Mouse (Mus musculus) hindbrain, embryonic 11.5 days (tissue): ENCODE data around the gene Olfr13. TPM values are rescaled to one million over a fixed set of nuclear protein-coding genes. Genes with fewer than 3 reads are reported as not detected.
"Not testable (repeated sequence)": the region's sequence is repeated elsewhere in the genome, so short reads cannot be mapped to it uniquely, and the experiment has no call there.

ENCODE experiments used
- ATAC-seq: fragments of 200-750 bp; cut with Nextera tagmentation; 2 replicates; pipeline ENCODE4 v1.8.0; 2017; ENCODE audit warnings: mild to moderate bottlenecking, moderate TSS enrichment, moderate library complexity; ENCODE audit not compliant: low FRiP score
- DNase-seq: peaks from one replicate; pipeline ENCODE4 v3.0.0-alpha.2; 2015; ENCODE audit warnings: low spot score
- H3K27ac ChIP-seq: fragments of 300-500 bp; sonication (generic); 2 replicates; pipeline ENCODE4 v1.5.1; 2014; ENCODE audit warnings: mild to moderate bottlenecking, low read depth, low read length
- H3K27me3 ChIP-seq: fragments of 300-500 bp; sonication (generic); 2 replicates; pipeline ENCODE4 v1.6.1; 2014; ENCODE audit warnings: mild to moderate bottlenecking, low read length, moderate library complexity, mixed read lengths; ENCODE audit not compliant: control insufficient read depth, insufficient read depth
- H3K36me3 ChIP-seq: fragments of 300-500 bp; sonication (generic); 2 replicates; pipeline ENCODE4 v1.6.1; 2014; ENCODE audit warnings: mild to moderate bottlenecking, low read length, moderate library complexity, mixed read lengths; ENCODE audit not compliant: control insufficient read depth, insufficient read depth
- H3K4me1 ChIP-seq: fragments of 300-500 bp; sonication (generic); replicated peaks from 2 replicates; pipeline ENCODE4 v1.6.1; 2014; ENCODE audit warnings: low read length, mixed read lengths; ENCODE audit not compliant: control insufficient read depth, insufficient read depth
- H3K4me2 ChIP-seq: fragments of 300-500 bp; sonication (generic); replicated peaks from 2 replicates; pipeline ENCODE4 v1.6.1; 2014; ENCODE audit warnings: mild to moderate bottlenecking, low read depth, low read length
- H3K4me3 ChIP-seq: fragments of 300-500 bp; sonication (generic); 2 replicates; pipeline ENCODE4 v1.5.1; 2014; ENCODE audit warnings: low read depth, low read length
- H3K9ac ChIP-seq: fragments of 300-500 bp; sonication (generic); 2 replicates; pipeline ENCODE4 v1.6.1; 2014; ENCODE audit warnings: low read depth, low read length
- H3K9me3 ChIP-seq: fragments of 300-500 bp; sonication (generic); 2 replicates; pipeline ENCODE4 v1.6.1; 2016; ENCODE audit warnings: low read length; ENCODE audit not compliant: control insufficient read depth
- WGBS: fragments of 180-500 bp; shearing (Covaris S2); extraction: QIAGEN DNeasy Blood & Tissue Kit; methylation state at CpG from one replicate; pipeline ENCODE4 v1.1.7; 2014; 5-methylcytosine and 5-hydroxymethylcytosine counted together
- polyA plus RNA-seq: library from polyadenylated mRNA; unstranded; fragments of >200 nt; fragmentation: Nextera tagmentation; extraction: Ambion mirVana; gene quantifications from 2 replicates; pipeline ENCODE4 v1.2.1, GENCODE M21; 2014

Olfr13 gene
- polyA plus RNA-seq = not detected in 2 replicates

DNA sequence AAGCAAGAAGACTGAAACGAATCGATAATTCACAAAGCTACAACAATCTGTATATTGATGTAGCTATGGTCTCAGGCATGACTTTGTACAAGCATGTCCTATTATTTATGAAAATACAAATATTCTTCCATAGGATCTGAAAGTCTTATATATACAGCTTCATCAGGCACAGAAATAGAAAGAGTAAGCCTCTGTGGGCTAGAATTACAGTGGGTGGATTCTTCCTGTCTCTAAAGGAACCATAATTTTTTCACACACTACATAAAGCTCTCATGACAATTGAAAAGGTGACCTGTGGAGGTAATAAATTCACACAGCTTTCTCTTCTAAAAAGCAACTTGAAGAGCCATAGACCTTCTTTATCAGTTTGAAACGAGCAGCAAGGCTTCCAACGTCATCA lies at the start of gene Olfr13:
TSS of gene Olfr13 (plus strand) at position 301 of the 400 bp plus-strand sequence.
- Histone ChIP-seq H3K36me3 (no peaks in the 10 kb centered on the region), H3K27me3 (no peaks in the 10 kb centered on the region), H3K9ac (no peak within 1 kb of the TSS), H3K27ac (no peak within 1 kb of the TSS), H3K4me1 (no peaks in the 10 kb centered on the region), H3K4me3 (no peak within 1 kb of the TSS), H3K4me2 (no peak within 1 kb of the TSS), H3K9me3 (no peaks in the 10 kb centered on the region)
- no peak for DNase-seq
- WGBS = 78% methylated on average over 4 of the region's 4 CpGs
- no peak for ATAC-seq

DNA sequence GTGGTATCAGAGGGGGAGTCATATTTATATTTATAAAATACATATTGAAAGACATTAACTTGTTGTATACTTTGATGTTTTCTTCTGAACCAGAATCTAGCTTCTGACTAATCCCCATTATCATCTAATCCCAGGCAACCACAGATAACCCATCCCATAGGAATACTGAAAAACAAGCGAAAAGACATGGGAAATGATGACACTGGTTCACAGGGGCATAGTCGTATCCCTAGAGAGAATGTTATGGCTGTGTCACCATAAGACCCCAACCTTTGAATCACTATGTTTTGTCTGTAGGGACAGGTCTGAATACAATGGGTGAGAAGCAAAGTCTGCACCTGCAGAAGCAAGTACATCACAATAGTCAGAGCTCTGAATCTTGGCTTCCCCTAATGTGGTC lies 25.7 kb upstream of the Olfr13 start, which contains the start of gene Olfr237-ps1:
TSS of gene Olfr237-ps1 (plus strand) at position 301 of the 400 bp plus-strand sequence.
- H3K4me1 ChIP-seq, H3K9me3 ChIP-seq, H3K9ac ChIP-seq, ATAC-seq, H3K27ac ChIP-seq, H3K36me3 ChIP-seq, H3K4me2 ChIP-seq, H3K4me3 ChIP-seq, DNase-seq, H3K27me3 ChIP-seq: not testable (repeated sequence)
- 92% methylated on average over 2 of the region's 2 CpGs for WGBS

DNA sequence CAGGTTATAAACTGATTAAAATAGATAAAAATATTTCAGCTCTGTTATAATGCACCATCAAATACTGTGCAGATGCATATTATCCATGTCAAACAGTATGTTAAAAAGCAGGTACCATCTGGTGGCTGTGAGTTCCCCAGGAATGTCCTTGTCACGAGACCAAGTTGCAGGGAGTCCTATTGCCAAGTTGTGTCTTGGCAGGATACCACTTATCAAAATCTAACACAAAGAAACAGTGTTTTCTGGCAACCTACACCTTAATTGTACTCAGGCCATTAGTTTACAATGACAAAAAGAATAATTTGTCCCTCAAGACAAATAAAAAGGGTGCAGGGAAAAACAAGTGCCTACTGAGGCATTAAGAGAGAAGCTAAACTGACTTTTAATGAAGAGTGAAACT lies 12.4 kb upstream of the Olfr13 start:
- H3K9ac ChIP-seq = no peak overlapping the region
- no peak overlapping the region for H3K4me2 ChIP-seq
- WGBS = 66% methylated on average over 1 of the region's 1 CpGs
- no peak overlapping the region for H3K27ac ChIP-seq
- ATAC-seq = no peak
- H3K9me3 ChIP-seq = no peaks in the 10 kb centered on the region
- DNase-seq = no peak
- no peak overlapping the region for H3K4me3 ChIP-seq
- H3K27me3 ChIP-seq = no peaks in the 10 kb centered on the region
- H3K36me3 ChIP-seq = no peaks in the 10 kb centered on the region
- no peaks in the 10 kb centered on the region for H3K4me1 ChIP-seq

DNA sequence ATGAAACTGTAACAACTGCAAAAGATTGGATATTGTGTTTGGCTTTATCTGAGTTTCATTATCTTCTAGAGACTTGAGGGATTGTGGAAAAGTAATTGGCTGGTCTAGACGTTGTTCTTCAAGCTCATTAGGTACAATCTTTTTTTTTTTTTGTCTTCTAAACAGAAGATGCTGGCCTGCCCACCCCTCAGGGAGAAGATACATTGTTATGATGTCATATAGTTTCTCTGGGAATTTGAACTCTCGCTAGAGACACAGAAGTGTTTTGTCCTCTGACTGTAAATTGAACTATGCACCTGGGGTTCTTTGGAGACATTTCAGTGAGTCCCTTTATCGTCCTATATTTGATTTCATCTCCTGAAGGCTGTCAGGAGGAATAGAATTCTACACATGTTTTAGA lies 9.0 kb upstream of the Olfr13 start, which contains the start of gene Olfr437:
TSS of gene Olfr437 (plus strand) at position 301 of the 400 bp plus-strand sequence.
- no peaks in the 10 kb centered on the region for H3K36me3 ChIP-seq
- H3K4me3 ChIP-seq = no peak within 1 kb of the TSS
- no peak within 1 kb of the TSS for H3K4me2 ChIP-seq
- no peaks in the 10 kb centered on the region for H3K4me1 ChIP-seq
- no peaks in the 10 kb centered on the region for H3K9me3 ChIP-seq
- H3K27ac ChIP-seq = no peak within 1 kb of the TSS
- no peak within 1 kb of the TSS for H3K9ac ChIP-seq
- ATAC-seq = no peak
- DNase-seq = no peak
- no peaks in the 10 kb centered on the region for H3K27me3 ChIP-seq
- 81% methylated on average over 3 of the region's 3 CpGs for WGBS

DNA sequence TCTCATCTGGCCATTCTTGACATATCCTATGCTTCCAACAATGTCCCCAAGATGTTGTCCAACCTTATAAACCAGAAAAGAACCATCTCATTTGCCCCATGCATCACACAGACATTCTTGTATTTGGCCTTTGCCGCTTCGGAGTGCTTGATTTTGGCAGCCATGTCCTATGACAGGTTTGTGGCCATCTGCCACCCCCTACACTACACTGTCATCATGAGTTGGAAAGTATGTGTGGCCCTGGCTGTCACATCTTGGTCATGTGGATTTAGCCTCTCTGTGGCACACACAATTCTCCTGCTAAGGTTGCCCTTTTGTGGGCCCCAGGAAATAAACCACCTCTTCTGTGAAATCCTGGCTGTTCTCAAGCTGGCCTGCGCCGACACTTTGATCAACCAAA lies 4.7 kb upstream of the Olfr13 start:
- Histone ChIP-seq H3K4me1 (no peaks in the 10 kb centered on the region), H3K4me2 (no peak overlapping the region), H3K27me3 (no peaks in the 10 kb centered on the region), H3K9me3 (no peaks in the 10 kb centered on the region), H3K27ac (no peak overlapping the region), H3K4me3 (no peak overlapping the region), H3K9ac (no peak overlapping the region), H3K36me3 (no peaks in the 10 kb centered on the region)
- no peak for DNase-seq
- no peak for ATAC-seq
- 94% methylated on average over 4 of the region's 4 CpGs for WGBS

DNA sequence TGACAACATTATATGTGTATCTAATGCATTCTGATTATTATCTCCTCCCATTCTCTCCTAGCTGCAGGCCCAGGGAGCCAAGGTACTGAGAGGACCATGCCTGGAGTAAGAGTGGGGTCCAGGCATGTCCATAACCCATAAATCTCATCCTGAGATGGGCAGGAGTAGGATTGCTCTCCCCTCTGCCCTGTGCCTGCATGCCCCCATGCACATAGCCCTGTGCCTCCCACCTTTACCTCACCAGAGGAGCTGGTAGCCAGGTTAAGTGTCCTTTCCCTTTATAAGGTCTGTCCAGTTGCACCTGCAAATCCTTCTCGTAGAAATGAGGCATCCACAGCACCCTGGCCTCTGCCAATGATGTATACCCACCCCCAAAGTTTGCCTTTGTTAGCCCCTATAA lies 6.2 kb downstream of the Olfr13 start:
- Histone ChIP-seq H3K4me2 (no peak overlapping the region), H3K9me3 (no peaks in the 10 kb centered on the region), H3K4me3 (no peak overlapping the region), H3K9ac (no peak overlapping the region), H3K27ac (no peak overlapping the region), H3K4me1 (no peaks in the 10 kb centered on the region), H3K36me3 (no peaks in the 10 kb centered on the region), H3K27me3 (no peaks in the 10 kb centered on the region)
- ATAC-seq (peak; percentile 25; the same call in 1 of the 2 replicates), DNase-seq (no peak)
- 61% methylated on average over 1 of the region's 1 CpGs for WGBS

DNA sequence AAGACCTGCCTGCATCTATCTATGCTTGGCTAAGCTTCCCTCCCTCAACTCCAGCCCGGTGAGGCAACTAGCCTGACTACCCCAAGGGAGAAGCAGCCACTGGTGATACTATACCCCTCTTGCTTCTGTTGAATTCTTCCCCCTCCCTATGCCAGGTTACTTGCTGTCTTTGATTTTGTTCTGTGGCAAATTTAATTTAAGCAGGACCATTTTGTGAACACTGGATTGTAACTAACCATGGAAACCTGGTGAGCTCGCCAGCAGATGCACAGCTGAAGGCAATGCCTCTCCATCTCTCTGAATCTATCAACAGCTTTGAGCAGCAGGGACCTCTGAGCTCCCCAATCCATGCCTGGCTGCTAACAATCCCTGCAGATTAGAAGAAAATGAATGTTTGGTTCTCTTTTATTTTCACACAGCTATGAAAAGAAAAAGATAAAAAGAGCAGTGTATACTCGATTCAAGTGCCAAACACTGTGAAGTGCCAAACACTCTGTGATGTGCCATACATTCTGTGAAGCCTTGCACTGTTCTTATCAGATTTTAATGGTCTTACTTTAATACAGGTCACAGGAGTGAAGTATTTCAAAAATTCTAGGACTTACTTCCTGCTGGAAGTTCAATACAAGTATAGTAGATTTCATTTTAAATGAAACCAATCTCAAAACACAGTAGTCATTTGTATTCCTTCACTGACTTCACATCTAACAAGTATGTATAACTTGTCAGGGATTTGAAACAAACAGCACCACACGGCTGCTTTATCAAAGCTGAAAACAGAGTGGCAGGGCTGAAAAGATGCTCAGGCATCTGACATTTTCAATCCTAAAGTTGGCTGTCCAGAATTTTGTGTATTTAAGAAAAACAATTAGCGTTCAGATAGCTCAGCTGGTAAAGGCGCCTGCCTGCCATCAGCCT lies 6.9 kb downstream of the Olfr13 start:
- Histone ChIP-seq H3K9me3 (no peaks in the 10 kb centered on the region), H3K36me3 (no peaks in the 10 kb centered on the region), H3K27ac (no peak overlapping the region), H3K9ac (no peak overlapping the region), H3K4me1 (no peaks in the 10 kb centered on the region), H3K4me3 (no peak overlapping the region), H3K27me3 (no peaks in the 10 kb centered on the region), H3K4me2 (no peak overlapping the region)
- ATAC-seq (peak; percentile 54; the same call in 1 of the 2 replicates), DNase-seq (no peak)
- 80% methylated on average over 6 of the region's 6 CpGs for WGBS

DNA sequence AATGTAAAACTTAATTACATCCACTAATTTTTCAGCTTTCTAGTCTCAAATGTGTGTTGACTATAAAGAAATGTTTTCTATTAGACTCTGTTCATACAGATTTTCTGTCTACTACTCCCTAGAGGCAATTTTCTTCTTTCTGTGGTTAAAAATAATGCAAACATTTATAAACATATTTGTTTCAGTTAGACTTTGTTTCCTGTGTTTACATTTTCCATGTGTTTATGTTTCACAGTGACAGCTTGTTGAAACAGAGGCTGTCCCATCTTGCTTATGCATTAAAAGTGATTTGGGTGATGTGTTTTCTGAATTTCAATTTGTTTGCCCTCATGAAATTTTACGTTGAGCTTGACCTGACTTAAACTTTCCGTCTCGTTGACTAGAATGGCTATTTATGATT lies 19.0 kb downstream of the Olfr13 start:
- no peak overlapping the region for H3K9ac ChIP-seq
- 89% methylated on average over 3 of the region's 3 CpGs for WGBS
- H3K27me3 ChIP-seq = no peaks in the 10 kb centered on the region
- ATAC-seq (no peak), DNase-seq (no peak)
- no peaks in the 10 kb centered on the region for H3K4me1 ChIP-seq
- no peaks in the 10 kb centered on the region for H3K9me3 ChIP-seq
- H3K4me2 ChIP-seq = no peak overlapping the region
- H3K36me3 ChIP-seq = no peaks in the 10 kb centered on the region
- H3K27ac ChIP-seq = no peak overlapping the region
- H3K4me3 ChIP-seq = no peak overlapping the region

DNA sequence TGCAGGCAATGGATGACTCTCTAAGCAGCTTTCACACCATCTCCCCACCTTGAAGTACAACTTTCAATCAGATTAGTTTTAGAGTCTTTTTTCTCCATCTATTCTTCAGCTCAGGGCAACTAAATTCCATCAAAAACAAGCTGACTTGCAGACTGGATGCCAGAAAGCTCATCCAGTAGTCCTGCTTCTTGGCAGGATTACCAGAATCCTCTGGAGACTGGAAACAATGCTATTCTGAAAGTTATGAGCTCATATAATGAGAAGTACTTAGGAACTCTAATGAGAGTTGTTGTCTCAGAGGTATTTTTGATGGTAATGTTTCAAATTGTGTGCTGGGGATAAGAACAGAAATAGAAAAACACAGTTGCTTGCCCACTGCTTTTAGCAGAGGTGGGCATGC lies 24.8 kb downstream of the Olfr13 start, which contains the start of gene Olfr435:
TSS of gene Olfr435 (plus strand) at position 366 of the 400 bp plus-strand sequence.
- Histone ChIP-seq H3K27ac (no peak within 1 kb of the TSS), H3K4me3 (no peak within 1 kb of the TSS), H3K4me1 (no peaks in the 10 kb centered on the region), H3K4me2 (no peak within 1 kb of the TSS), H3K36me3 (no peaks in the 10 kb centered on the region), H3K27me3 (no peaks in the 10 kb centered on the region), H3K9ac (no peak within 1 kb of the TSS), H3K9me3 (no peaks in the 10 kb centered on the region)
- no peak for DNase-seq
- ATAC-seq = no peak
